Comparison of ENCODE assay signal across 8 mouse cellular contexts in the genomic region with DNA sequence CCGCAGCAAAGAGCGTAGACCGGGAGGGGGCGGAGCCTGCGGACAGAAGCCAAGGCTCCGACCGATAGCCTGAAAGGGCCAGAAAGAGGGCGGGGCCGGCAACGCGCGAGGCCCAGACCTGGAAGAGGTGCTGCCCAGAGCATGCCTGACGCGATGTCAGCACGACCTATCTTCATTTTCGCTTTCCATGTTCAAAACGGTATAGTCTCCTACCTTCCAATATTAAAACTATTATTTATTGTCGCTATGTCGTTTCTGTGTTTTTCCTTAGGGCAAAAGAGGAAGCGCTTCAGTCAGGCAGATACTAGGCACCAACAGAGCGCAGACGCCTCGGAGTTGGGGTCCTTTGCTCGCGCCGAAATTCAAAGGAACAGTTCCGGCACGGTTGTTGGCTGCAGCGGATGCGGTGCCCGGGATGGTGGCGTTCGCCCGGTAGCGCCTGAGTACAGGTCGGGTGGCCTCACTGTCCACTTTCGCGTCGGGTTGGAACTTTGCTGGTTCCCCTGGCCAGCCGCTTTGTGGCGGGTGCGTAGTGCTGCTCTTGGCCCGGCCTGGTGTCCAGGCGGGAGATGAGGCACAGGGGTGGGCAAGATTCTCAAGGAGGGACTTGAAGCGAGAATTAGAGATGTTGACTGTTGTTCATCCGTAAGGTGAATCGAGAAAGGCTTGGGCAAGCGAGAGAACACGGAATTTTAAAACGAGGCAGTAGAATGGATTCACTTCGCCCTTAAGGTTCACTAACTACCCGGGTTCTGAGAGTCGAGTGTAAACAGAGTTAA. TPM values are rescaled to one million over a fixed set of nuclear protein-coding genes. Genes with fewer than 3 reads are reported as not detected.
A peak's percentile ranks its signal among the peaks of the same experiment; 100 is the strongest.
DNase-seq lines count a peak whose midpoint lies in the region; ATAC-seq and TF ChIP-seq lines count a peak whose summit lies in the region.

Gene Smc2, plus strand, starts transcription at position 358 of the 779 bp plus-strand sequence.

- peak within 1 kb of the TSS; percentile 76 for H3K4me2 ChIP-seq in hindbrain, embryonic 13.5 days

- CTCF ChIA-PET in Patski (lab: Charles Lee): no interaction called here

- H3K27ac ChIP-seq in hindbrain, embryonic 13.5 days: peak within 1 kb of the TSS; percentile 87

- peak; percentile 88 for DNase-seq in Patski (ENCODE audit: low read depth, low spot score)
- DNase-seq in cerebellum, postnatal 14 days: peak; percentile 95 to 96
- peak; percentile 79 to 81 for DNase-seq in frontal cortex, postnatal 14 days (ENCODE audit: low spot score in 2 of 2)
- peak; percentile 77 to 83 for DNase-seq in layer of hippocampus, postnatal 25 days (ENCODE audit: extremely low spot score in 1 of 2, low spot score in 1 of 2)
- DNase-seq in lung, postnatal 25 days (ENCODE audit: low spot score): peak; percentile 94
- DNase-seq in retina, embryonic 14.5 days (ENCODE audit: low spot score): peak; percentile 96
- peak; percentile 95 for DNase-seq in thymus, postnatal 4 days

- no peaks in the 10 kb centered on the region for H3K9me3 ChIP-seq in hindbrain, embryonic 13.5 days

- peak; percentile 100 for ATAC-seq in Patski
- peak; percentile 99 for ATAC-seq in hindbrain, embryonic 13.5 days (ENCODE audit: low FRiP score)

- under 1% methylated on average over 53 of the region's 53 CpGs for WGBS in hindbrain, embryonic 13.5 days

- H3K4me3 ChIP-seq in hindbrain, embryonic 13.5 days: peak within 1 kb of the TSS; percentile 73

- no peaks in the 10 kb centered on the region for H3K27me3 ChIP-seq in Patski
- no peaks in the 10 kb centered on the region for H3K27me3 ChIP-seq in hindbrain, embryonic 13.5 days

- POLR2A ChIA-PET in Patski (lab: Charles Lee): no interaction called here

- in situ Hi-C loops in Patski (cut with MboI; ENCODE audit: low pct_unique_long_range_greater_than_20kb): no loop called here

- peaks cover 19% of the 10 kb centered on the region for H3K36me3 ChIP-seq in hindbrain, embryonic 13.5 days

- H3K9ac ChIP-seq in hindbrain, embryonic 13.5 days: peak within 1 kb of the TSS; percentile 73

- H3K4me1 ChIP-seq in hindbrain, embryonic 13.5 days (replicated peaks): peaks cover 9% of the 10 kb centered on the region

- TF ChIP-seq CTCF in Patski (IDR thresholded peaks at IDR 0.05): no peak

RNA-seq across cellular contexts. Expression of gene Smc2, which starts in this region (rescaled TPM):
- polyA plus RNA-seq in Patski (2021): 24.3 TPM
- 73.9 and 83.2 TPM in 2 replicates for polyA plus RNA-seq in hindbrain, embryonic 13.5 days (2015; fragmentation: Nextera tagmentation; extraction: Ambion mirVana)
- 10 to 100 TPM in 1 of 2 experiments, 1 to 10 TPM in 1; 9.8 to 11.0 TPM for total RNA-seq in layer of hippocampus, postnatal 25 days (2021)

Comparison
In these comparisons a context has a peak if more than half of its experiments do, and no peak if none do; other contexts are left out.
1. Peak in every context shown above with its lines: DNase-seq, ATAC-seq, H3K4me3 ChIP-seq and H3K27ac ChIP-seq.